Mouse (Mus musculus) forebrain, postnatal 0 days (tissue): ENCODE measurements at regions not wholly inside any gene's neighbourhood (a gene's known extent, or its start where the extent isn't known, plus 50 kb on each side); places are given as distances from the start of the nearest gene placed in this dataset.
A peak's percentile ranks its signal among the peaks of the same experiment; 100 is the strongest.

ENCODE experiments used
- ATAC-seq: fragments of 200-750 bp; cut with Nextera tagmentation; 2 replicates; pipeline ENCODE4 v1.8.0; 2017; ENCODE audit warnings: mild to moderate bottlenecking, moderate library complexity
- DNase-seq: peaks from one replicate; pipeline ENCODE4 v3.0.0-alpha.2; 2015
- H3K27ac ChIP-seq: fragments of 300-500 bp; sonication (generic); 2 replicates; pipeline ENCODE4 v1.5.1; 2014; ENCODE audit warnings: low read depth, mild to moderate bottlenecking, antibody characterized with exemption, low read length, moderate library complexity, mixed read lengths
- H3K27me3 ChIP-seq: fragments of 300-500 bp; sonication (generic); 2 replicates; pipeline ENCODE4 v1.6.1; 2014; ENCODE audit warnings: mild to moderate bottlenecking, low read length, mixed read lengths; ENCODE audit not compliant: insufficient read depth
- H3K36me3 ChIP-seq: fragments of 300-500 bp; sonication (generic); 2 replicates; pipeline ENCODE4 v1.6.1; 2014; ENCODE audit warnings: mild to moderate bottlenecking, moderate library complexity; ENCODE audit not compliant: insufficient read depth
- H3K4me1 ChIP-seq: fragments of 300-500 bp; sonication (generic); 2 replicates; pipeline ENCODE4 v1.6.1; 2014; ENCODE audit warnings: antibody characterized with exemption; ENCODE audit not compliant: insufficient read depth
- H3K4me2 ChIP-seq: fragments of 300-500 bp; sonication (generic); 2 replicates; pipeline ENCODE4 v1.6.1; 2014; ENCODE audit warnings: low read depth, mild to moderate bottlenecking, moderate library complexity
- H3K4me3 ChIP-seq: fragments of 300-500 bp; sonication (generic); 2 replicates; pipeline ENCODE4 v1.5.1; 2014; ENCODE audit warnings: low read depth, low read length, mixed read lengths
- H3K9ac ChIP-seq: fragments of 300-500 bp; sonication (generic); 2 replicates; pipeline ENCODE4 v1.6.1; 2014; ENCODE audit warnings: mild to moderate bottlenecking
- H3K9me3 ChIP-seq: fragments of 300-500 bp; sonication (generic); 2 replicates; pipeline ENCODE4 v1.6.1; 2016; ENCODE audit warnings: low read length
- CTCF ChIP-seq: sonication (generic); IDR thresholded peaks from 2 replicates; pipeline ENCODE4 v1.5.1; 2016; ENCODE audit warnings: antibody characterized with exemption, control low read depth, low read depth
- WGBS: fragments of 180-500 bp; shearing (Covaris S2); extraction: QIAGEN DNeasy Blood & Tissue Kit; methylation state at CpG from one replicate; pipeline ENCODE4 v1.1.7; 2014; 5-methylcytosine and 5-hydroxymethylcytosine counted together

DNA sequence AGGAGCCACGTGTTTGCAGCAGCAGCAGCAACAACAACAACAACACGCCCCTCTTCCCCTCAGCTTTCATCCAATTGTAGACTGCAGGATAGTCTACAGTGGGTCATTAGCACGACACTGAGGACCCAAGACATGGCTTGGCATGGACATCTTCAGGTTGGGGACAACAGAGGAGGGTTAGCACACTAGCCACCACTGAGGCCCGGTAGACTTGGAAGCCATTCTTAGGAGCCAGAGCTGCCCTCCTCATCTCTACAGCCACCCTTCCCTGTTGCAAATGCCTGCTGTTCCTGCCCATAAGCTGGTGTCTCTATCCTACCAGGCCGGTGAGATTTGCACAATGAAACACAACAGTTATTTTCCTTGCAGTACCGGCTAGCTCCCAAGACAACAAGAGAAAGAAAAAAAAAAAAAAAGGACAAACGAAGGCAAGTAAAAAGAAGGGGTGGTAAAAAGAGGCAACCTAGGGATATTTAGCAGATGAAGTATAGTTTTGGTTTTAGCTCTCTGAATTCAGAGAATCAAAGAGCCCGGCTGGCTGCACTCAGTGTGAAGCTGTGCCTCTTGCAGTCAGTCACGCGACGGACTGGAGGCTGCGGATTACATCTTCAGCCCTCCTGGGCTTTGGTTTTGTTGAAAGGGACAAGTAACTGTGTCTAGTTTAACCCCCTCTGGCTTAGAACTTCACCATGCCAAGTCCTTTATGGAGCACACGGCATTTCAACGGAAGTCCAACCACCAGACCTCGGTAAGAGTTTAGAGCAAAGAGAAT lies 421.9 kb upstream of the Mki67 start:
- Histone ChIP-seq H3K36me3 (no peaks in the 10 kb centered on the region), H3K9me3 (no peaks in the 10 kb centered on the region), H3K4me2 (no peak overlapping the region), H3K4me3 (no peak overlapping the region), H3K27me3 (no peaks in the 10 kb centered on the region), H3K9ac (no peak overlapping the region), H3K4me1 (no peaks in the 10 kb centered on the region), H3K27ac (no peak overlapping the region)
- ATAC-seq: no peak
- WGBS: 47% methylated on average over 15 of the region's 15 CpGs
- no peak for TF ChIP-seq CTCF
- DNase-seq: no peak

DNA sequence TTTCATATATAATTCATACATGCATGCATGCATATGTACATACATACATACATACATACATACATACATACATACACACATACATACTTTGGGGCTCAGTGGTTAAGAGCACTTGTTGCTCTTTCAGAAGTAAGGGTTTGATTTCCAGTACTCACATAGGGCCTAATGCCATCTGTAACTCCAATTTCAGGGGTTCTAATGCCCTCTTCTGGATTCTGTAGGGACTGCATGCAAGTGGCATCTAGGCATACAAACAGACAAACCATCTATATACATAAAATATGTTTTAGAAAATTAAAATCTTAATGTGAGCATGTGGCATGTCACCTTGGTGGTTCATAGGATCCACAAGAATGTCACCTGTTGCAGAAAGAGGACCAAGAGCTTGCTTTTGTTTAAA lies 426.7 kb upstream of the Mki67 start:
- DNase-seq (no peak), ATAC-seq (no peak)

DNA sequence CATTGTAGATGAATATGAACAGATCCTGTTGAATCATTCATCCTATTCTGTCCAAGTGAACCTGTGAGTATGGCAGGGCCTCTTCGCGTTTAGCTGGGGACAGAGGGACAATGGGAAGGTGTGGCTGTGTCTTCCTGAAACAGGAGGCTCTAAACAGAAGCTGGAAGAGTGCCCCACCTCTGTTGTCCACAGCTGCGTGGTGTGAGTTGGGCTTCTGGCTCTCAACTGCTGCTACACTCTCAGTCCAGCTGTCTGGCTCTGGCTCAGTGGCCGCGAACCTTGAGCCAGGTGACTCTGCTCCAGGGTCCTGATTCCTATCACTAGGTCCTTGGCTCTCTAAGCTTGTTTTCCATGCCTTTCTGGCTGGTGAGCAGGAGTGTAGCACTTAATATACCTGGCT lies 434.0 kb upstream of the Mki67 start:
- WGBS: 59% methylated on average over 5 of the region's 5 CpGs
- no peak overlapping the region for H3K9ac ChIP-seq
- peaks cover 3% of the 10 kb centered on the region; the same call in 1 of the 2 replicates for H3K27me3 ChIP-seq
- H3K27ac ChIP-seq: no peak overlapping the region
- H3K4me1 ChIP-seq: no peaks in the 10 kb centered on the region
- DNase-seq: no peak
- no peaks in the 10 kb centered on the region for H3K36me3 ChIP-seq
- no peak for ATAC-seq
- no peaks in the 10 kb centered on the region for H3K9me3 ChIP-seq
- no peak overlapping the region for H3K4me2 ChIP-seq
- TF ChIP-seq CTCF: no peak
- H3K4me3 ChIP-seq: no peak overlapping the region

More for the DNA sequence above, 426.7 kb upstream of the Mki67 start:
- Histone ChIP-seq H3K4me1 (no peaks in the 10 kb centered on the region), H3K4me3 (no peak overlapping the region), H3K9ac (no peak overlapping the region), H3K36me3 (no peaks in the 10 kb centered on the region), H3K27ac (no peak overlapping the region), H3K4me2 (no peak overlapping the region), H3K9me3 (no peaks in the 10 kb centered on the region), H3K27me3 (no peaks in the 10 kb centered on the region; the same call in 1 of the 2 replicates)
- TF ChIP-seq CTCF: peak; percentile 35; the same call in 1 of the 2 replicates

DNA sequence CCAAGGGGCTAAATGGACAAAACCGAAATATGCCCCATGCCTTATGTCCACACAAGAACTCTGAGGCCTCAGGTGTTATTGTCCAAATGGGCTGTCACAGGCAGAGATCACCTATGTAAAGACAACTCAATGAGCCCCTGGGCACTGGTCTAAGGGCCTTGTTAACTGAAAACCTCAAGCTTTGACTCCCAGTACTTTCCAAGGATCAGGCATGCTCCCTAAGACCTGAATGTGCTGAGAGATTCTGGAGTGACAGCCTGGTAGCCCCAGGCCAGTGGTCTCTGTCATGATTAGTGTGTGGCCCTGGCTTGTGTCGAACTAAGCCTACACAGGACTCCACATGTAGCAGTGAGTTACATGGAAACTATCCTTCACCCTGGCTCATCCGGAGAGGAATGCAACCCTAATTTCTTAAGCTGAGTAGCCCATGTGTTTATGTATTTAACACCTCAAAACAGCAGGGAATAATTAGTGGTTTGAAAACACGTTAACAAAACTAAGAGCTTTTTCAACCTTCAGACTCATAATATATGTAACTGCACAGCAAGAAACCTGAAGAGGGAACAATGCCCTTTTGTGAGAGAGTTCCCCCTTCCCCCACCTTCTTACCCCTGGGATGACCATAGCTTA lies 435.3 kb upstream of the Mki67 start:
- 41% methylated on average over 4 of the region's 4 CpGs for WGBS
- no peak for DNase-seq
- Histone ChIP-seq H3K27me3 (peaks cover 3% of the 10 kb centered on the region; the same call in 1 of the 2 replicates), H3K27ac (no peak overlapping the region), H3K9me3 (no peaks in the 10 kb centered on the region), H3K9ac (no peak overlapping the region), H3K4me1 (no peaks in the 10 kb centered on the region), H3K4me2 (no peak overlapping the region), H3K36me3 (no peaks in the 10 kb centered on the region), H3K4me3 (no peak overlapping the region)
- ATAC-seq: no peak
- TF ChIP-seq CTCF: no peak

DNA sequence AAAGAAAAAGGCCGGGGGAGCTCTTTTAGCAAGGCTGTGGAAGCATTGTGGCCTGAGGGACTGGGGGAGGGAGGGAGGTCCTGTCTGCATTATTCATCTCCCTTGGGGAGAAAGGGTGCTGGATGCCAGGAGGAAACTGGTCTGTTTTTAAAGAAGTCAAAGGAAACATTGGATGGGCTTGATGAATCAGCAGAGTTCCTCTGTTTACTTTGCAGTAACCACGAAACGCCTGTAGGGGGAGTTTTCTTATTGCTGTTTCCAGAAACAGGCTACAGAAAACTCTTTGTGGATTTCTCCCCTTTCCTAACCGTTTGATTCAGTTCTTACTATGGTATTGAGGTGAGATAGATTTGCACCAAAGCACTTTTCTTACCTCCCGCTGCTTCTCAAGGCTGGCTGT lies 436.3 kb upstream of the Mki67 start:
- WGBS: 19% methylated on average over 5 of the region's 5 CpGs
- ATAC-seq (no peak), DNase-seq (peak; percentile 78)
- no peaks in the 10 kb centered on the region for H3K36me3 ChIP-seq
- no peaks in the 10 kb centered on the region for H3K9me3 ChIP-seq
- H3K27me3 ChIP-seq: peaks cover 3% of the 10 kb centered on the region; the same call in 1 of the 2 replicates
- H3K9ac ChIP-seq: no peak overlapping the region
- H3K4me1 ChIP-seq: no peaks in the 10 kb centered on the region
- no peak overlapping the region for H3K27ac ChIP-seq
- H3K4me3 ChIP-seq: no peak overlapping the region
- peak; percentile 69 for TF ChIP-seq CTCF
- H3K4me2 ChIP-seq: no peak overlapping the region

DNA sequence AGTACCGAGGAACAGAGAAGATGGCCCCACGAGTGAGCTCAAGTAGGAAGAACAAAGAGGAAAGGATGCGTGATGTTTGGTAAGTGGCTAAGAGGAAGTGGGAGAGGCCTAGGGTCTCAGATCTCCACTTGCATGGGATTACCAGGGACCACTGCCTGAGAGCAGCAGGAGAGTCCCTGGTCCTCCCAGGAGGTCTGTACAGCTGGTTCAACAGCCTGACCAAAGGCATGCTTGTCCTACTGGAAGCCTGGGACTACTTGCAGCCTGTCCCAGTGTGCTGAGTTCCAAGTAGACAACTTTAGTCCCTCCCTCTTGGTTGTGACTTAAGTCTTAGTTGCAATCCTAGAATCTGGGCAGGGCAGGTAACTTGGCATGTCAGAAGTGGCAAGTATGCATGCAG lies 437.5 kb upstream of the Mki67 start:
- H3K9me3 ChIP-seq: no peaks in the 10 kb centered on the region
- no peak overlapping the region for H3K4me3 ChIP-seq
- WGBS: 79% methylated on average over 3 of the region's 3 CpGs
- no peak for TF ChIP-seq CTCF
- H3K9ac ChIP-seq: no peak overlapping the region
- no peak overlapping the region for H3K27ac ChIP-seq
- no peaks in the 10 kb centered on the region for H3K36me3 ChIP-seq
- no peak overlapping the region for H3K4me2 ChIP-seq
- H3K4me1 ChIP-seq: no peaks in the 10 kb centered on the region
- ATAC-seq (no peak), DNase-seq (no peak)
- 0 out of 2 replicates have a peak, but pooled peaks cover 3% of the 10 kb centered on the region for H3K27me3 ChIP-seq

DNA sequence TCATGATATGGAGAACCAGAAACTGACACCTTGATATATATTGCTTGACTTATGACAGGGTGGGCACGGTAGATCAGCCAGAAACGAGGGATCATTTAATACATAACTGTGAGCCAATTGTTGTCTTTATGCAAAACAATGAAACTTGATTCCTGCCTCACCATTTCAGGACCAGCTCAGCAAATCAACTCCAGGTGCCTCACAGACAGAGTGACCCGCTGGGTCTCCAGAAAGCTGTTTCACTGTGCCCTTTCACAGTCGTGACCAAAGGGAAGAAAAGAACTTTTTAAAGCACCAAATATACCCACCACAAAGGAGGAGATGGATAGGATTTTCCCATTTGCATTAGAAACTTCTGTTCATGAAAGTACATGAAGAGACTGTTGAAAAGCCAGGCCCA lies 443.0 kb upstream of the Mki67 start:
- Histone ChIP-seq H3K4me2 (no peak overlapping the region), H3K9ac (no peak overlapping the region), H3K9me3 (no peaks in the 10 kb centered on the region), H3K27ac (no peak overlapping the region), H3K27me3 (0 out of 2 replicates have a peak, but pooled peaks cover 3% of the 10 kb centered on the region), H3K36me3 (no peaks in the 10 kb centered on the region), H3K4me1 (no peaks in the 10 kb centered on the region), H3K4me3 (no peak overlapping the region)
- DNase-seq (no peak), ATAC-seq (no peak)
- WGBS: 29% methylated on average over 4 of the region's 4 CpGs
- TF ChIP-seq CTCF: no peak
